Mouse (Mus musculus): ENCODE results near the gene Lin7b.

The Lin7b gene

DNA sequence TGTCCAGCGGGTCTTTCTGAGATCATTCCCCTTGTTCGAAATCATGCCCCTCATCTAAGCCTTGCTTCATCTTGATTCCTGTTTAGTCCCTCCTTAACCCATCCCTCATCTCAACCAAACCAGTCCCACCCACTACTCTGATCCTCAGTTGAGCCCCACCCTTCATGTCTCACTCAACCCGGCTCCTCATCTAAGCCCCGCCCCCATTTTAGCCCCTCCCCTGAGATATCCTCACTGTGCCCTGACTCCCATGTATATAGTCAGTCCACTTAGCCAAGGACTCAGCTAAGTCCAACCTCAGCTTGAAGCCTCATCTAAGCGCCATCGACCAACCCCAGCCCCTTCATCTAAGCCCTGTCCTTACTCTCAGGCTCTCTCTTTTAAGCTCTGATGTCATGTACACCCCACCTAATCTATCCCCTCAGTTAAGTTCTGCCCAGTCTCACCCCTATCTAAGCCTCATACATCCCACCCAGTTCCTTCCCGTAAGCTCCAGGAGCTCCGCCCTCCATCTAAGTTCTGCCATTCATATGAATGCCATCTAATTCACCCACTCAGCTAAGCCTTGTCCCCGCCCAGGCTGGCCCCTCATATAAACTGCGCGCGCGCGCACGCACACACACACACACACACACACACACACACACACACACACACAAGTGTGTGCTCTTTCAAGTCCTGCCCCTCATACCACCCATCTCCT lies 14.9 kb downstream of the Lin7b start:
- in situ Hi-C loops (cut with MboI; ENCODE audit: low sequenced_read_pairs) = no loop called here

GRCm38 (mm10) chr7:45353041-45353440 lies 17.3 kb downstream of the Lin7b start:
- in situ Hi-C loops (cut with MboI; ENCODE audit: low sequenced_read_pairs) = no loop called here

- in situ Hi-C loops (cut with MboI; ENCODE audit: low sequenced_read_pairs) = no loop called here
These were observed 23.5 kb downstream of the Lin7b start for GRCm38 (mm10) chr7:45346905-45347304.

DNA sequence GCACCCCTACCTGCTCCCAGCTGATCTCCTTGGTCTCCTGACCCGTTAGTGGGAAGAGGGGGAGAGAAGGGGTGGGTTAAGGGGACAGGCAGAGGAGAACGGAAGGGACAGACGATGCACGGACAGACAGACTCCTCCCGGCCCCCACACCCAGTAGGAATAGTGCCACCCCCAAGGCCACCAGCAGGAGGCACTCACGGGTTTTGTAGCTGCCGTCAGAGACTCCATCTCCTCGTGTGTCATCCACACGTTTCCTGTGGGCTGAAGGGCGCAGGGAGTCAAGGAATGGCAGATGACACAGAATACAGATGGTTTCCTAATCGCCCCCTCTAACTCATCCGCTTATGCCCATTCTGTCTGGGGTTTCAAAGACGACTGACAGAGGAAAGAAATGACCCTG lies 26.8 kb downstream of the Lin7b start:
- in situ Hi-C loops (cut with MboI; ENCODE audit: low sequenced_read_pairs) = no loop called here

GRCm38 (mm10) chr7:45342081-45342480 lies 28.3 kb downstream of the Lin7b start:
- in situ Hi-C loops (cut with MboI; ENCODE audit: low sequenced_read_pairs) = no loop called here

DNA sequence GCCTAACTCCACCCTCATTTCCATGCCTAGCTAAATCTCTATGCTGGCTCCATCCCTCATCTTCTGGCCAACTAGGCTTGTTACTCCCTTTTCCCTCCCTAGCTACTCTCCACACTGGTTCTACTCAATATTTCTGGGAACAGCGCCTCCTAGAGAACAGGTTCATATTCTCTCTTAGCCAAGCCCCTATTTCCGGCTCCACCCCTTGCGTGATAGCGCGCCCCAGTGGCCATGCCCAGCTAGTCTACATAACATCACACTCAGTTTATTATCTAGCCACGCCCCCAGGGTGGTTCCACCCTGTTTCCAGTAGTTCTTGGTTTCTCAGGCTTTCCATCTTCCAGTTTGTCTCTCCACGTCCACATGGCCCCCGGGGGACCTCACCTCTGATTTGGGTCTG lies 29.1 kb downstream of the Lin7b start:
- in situ Hi-C loops (cut with MboI; ENCODE audit: low sequenced_read_pairs) = no loop called here

- in situ Hi-C loops (cut with MboI; ENCODE audit: low sequenced_read_pairs) = no loop called here
These were observed 29.7 kb downstream of the Lin7b start for GRCm38 (mm10) chr7:45340669-45341068.

- in situ Hi-C loops (cut with MboI; ENCODE audit: low sequenced_read_pairs) = no loop called here
These were observed 30.3 kb downstream of the Lin7b start for GRCm38 (mm10) chr7:45340066-45340442.

GRCm38 (mm10) chr7:45339410-45340065 lies 30.8 kb downstream of the Lin7b start:
- in situ Hi-C loops (cut with MboI; ENCODE audit: low sequenced_read_pairs) = no loop called here

- in situ Hi-C loops (cut with MboI; ENCODE audit: low sequenced_read_pairs) = no loop called here
These were observed 32.0 kb downstream of the Lin7b start for GRCm38 (mm10) chr7:45338161-45338911.

DNA sequence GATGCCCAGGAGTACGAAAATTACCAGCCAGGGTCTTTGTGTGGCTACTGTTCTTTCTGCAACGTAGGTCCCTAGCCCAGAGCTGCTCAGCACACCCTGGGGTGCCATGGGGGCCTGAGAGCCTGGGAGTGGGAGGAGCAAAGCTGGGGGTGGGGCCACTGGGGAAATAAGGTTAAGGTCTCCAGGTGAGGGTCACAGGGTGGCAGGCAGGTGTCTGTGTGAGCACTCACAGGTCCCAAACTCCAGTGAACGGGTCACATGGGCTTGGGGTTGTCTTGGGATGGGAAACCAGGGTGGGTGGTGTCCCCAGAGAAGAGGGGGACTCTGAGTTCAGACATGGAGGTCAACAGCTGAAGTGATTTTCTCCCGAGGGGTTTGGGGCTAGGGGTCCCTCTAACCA lies 32.9 kb downstream of the Lin7b start:
- in situ Hi-C loops (cut with MboI; ENCODE audit: low sequenced_read_pairs) = no loop called here

GRCm38 (mm10) chr7:45336319-45336718 lies 34.1 kb downstream of the Lin7b start:
- in situ Hi-C loops (cut with MboI; ENCODE audit: low sequenced_read_pairs) = no loop called here

- in situ Hi-C loops (cut with MboI; ENCODE audit: low sequenced_read_pairs) = no loop called here
These were observed 35.3 kb downstream of the Lin7b start, which contains the start of gene Hrc for GRCm38 (mm10) chr7:45335056-45335455. Gene Hrc, plus strand, starts transcription at chr7:45335290.

- in situ Hi-C loops (cut with MboI; ENCODE audit: low sequenced_read_pairs) = no loop called here
These were observed 35.8 kb downstream of the Lin7b start for GRCm38 (mm10) chr7:45334605-45335004.

DNA sequence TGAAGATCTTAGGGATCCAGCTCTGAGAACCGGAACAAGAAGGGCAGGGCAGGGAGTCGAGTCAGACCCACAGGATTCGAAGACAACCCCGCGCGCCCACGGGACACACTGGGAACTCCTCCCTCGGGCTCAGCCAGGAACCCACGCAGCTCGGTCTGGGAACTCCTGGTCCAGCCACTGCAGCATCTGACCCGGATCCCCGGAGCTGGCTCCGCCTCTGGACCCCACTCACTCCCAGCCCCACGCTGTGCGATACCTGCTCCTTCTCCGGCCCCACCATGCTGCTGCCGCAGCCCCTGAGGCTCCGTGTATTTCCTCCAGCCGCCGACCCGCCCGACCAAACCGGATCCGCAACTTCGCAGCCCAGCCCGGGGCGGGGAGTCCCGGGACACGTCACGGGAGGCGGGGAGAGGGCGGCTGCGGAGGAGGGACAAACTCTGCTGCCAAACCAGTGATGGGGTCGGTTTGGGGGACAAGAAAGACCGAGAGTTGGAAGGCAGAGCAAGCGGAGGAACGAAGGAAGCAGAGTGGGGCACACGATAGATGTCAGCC lies 36.9 kb downstream of the Lin7b start, which contains the start of gene Trpm4:
Gene Trpm4, minus strand, starts transcription at position 350 of the 552 bp plus-strand sequence.
- in situ Hi-C loops (cut with MboI; ENCODE audit: low sequenced_read_pairs) = no loop called here

DNA sequence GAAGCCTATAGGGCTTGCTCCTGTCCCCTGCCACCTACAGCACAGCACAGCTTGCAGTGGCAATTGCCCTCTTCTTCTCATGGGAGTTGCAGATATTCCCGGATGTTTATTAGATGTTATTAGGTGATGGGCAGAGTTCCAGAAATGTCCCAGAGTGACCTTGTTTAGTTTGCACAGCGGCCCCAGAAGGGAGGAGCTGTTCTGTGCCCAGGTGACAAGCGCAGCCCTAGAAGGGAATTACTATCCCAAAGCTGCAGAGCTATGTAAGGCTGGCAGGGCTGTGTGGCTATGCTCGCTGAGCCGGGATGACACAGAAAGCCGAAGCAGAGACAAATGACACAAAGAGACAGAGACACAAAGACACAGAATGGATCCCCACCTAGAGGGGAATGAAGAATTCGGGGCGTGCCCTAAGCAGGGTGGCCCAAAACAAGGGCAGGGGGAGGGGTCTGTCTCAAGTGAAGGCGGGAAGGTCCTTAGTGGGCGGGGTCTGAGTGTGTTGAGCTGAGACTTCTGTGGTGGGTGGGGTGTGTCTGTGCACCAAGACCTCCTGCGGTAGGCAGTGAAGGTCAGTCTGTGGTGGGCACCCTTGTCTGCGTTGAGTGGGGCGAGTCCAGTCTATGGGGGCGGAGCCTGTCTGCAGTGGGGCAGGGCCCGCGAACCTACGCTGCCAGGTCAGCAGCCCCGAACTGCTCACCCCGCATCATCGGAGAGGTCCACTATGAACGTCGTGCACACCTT lies 37.5 kb downstream of the Lin7b start:
- in situ Hi-C loops (cut with MboI; ENCODE audit: low sequenced_read_pairs) = no loop called here

GRCm38 (mm10) chr7:45331502-45331901 lies 38.9 kb downstream of the Lin7b start:
- in situ Hi-C loops (cut with MboI; ENCODE audit: low sequenced_read_pairs) = no loop called here

- in situ Hi-C loops (cut with MboI; ENCODE audit: low sequenced_read_pairs) = no loop called here
These were observed 41.4 kb downstream of the Lin7b start for GRCm38 (mm10) chr7:45328841-45329475.

GRCm38 (mm10) chr7:45325800-45326199 lies 44.6 kb downstream of the Lin7b start:
- in situ Hi-C loops (cut with MboI; ENCODE audit: low sequenced_read_pairs) = no loop called here

DNA sequence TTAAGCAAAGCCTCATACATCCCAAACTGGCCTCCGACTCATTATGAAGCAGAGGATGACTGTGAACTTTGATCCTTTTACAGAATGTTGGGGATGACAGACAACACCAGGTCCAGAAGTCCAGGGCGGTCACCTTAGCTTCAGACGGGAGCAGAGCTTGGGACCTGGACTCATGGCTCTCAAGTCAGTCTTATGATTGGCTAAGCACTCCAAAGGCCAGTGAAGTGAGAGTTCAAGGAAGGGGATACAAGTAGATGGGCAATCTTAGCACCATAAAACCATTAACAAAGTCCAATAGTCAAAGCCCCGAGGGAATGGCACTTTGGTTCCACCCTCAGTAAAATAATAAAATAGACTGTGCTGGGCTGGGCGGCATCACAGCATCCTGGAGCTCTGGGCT lies 47.3 kb downstream of the Lin7b start:
- in situ Hi-C loops (cut with MboI; ENCODE audit: low sequenced_read_pairs) = no loop called here

All from CH12F3 (cell line).